Mouse (Mus musculus) erythroid progenitor cell, adult 5-6 weeks (primary cell): ENCODE measurements around the gene Wasl. TPM values are rescaled to one million over a fixed set of nuclear protein-coding genes. Genes with fewer than 3 reads are reported as not detected.
A peak's percentile ranks its signal among the peaks of the same experiment; 100 is the strongest.

Experiments used
- ATAC-seq: replicated peaks from 2 replicates; pipeline ENCODE4 v1.8.0; 2016; ENCODE audit warnings: moderate number of reproducible peaks, mild to moderate bottlenecking, moderate TSS enrichment, inconsistent platforms; ENCODE audit not compliant: poor library complexity, low FRiP score, severe bottlenecking
- total RNA-seq, 2 experiments: library from RNA; stranded (forward) in 1 of 2; stranded (reverse) in 1 of 2; fragments of 150-400 nt in 1 of 2; fragments of 186-747, 209-891 nt in 1 of 2; gene quantifications; 2 replicates each; pipeline versions ENCODE4 v1.2.3 to v1.2.4; 2015 to 2017; ENCODE audit warnings: low replicate concordance in 2 of 2

Wasl gene
- total RNA-seq, 2 experiments from 2014 or later: 14.8 to 20.5 TPM

DNA sequence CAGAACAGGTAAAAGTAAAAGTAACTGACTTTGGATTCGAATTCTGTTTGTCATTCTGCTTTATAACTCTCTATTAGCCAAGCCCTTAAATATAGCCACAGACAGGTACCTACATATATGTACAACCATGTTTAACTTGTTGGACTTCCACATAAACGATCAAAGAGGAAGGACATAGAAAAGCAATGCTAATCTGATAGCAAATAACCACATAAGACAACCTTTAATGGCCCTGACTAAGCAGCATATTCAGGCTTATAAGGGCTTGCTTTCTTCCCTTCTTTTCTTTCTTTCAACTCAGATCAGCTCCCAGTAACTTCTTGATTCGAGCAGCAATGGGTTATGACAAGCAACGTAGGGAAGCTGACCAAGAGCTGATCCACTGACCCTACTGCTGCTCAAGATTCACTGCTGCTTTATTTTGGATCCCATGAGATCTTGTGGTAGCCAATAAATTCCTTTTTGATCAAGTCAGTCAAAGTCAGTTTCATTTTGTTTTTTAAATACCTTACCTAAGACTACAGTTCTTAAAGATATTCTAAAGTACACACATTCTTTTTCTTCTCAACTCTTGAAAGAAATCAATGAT is 17.6 kb downstream of the Wasl start:
- ATAC-seq: no peak

DNA sequence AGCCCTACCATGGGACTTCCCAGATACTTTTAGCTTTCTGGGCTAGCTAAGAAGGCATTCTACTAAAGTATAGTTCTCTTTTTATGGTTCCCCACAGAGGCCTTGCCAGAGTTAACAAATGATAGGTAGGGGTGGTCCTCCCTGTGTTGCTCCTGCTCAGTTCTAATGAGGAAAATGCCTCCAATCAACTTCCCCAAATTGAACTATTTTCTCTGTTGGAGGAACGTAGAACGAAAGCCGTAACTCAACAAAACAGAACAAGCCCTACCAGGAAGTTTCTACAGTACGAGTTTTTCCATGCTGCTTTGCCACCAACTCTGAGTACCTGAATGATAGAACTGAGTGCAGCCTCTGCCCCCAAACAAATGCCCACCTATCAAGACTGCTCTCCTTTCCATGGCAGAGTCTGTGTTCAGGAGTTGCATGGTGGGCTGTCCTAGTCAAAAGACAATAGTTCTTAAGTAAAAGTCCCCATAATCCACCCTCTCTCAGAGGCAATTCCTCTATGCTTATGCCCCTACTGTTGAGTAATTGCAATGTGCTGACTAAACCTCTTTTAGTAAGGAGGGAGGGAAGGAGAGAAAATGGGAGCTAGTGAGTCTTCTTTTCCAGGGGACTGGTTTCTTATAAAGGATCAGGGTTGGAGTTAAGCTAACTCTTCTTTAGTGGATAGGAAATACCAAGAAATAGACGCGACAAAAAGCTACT is 19.3 kb downstream of the Wasl start:
- no peak for ATAC-seq

DNA sequence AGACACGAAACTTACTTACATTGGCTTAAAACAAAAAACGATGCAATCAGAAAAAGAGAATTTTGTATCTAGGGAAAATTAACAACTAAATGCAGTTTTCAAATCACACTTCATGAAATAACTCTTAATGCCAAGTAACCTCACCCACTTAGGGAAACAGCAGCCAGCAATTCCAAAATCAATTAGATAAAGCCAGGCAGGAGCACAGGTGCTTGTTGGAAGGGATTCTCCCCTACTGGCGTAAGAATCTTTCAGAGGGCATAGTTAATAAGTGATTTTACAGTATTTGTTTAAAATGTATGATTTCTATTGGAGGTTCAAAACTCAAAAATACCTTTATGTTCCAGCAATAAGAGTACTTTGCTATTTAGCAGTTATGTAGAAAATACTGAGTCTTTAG is 21.8 kb downstream of the Wasl start:
- ATAC-seq: no peak

DNA sequence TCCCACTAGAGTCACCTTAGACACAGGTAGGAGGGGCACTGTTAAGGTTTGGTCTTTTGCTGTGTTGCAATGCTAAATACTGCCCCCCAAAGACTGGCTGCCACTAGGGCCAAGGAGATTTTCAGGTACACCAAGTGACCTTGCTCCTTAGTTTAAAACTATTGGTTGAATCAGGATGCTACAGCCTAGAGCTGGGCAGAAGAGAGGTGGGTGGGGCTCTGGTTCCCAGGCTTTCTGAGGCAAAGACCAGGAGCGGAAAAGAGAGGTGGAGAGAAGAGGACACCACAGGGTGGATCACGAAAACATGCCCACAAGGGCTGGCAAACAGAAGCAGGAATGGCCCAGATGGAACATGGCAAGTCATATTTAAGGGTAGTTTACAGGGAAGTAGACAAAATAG is 22.6 kb downstream of the Wasl start:
- ATAC-seq: no peak

DNA sequence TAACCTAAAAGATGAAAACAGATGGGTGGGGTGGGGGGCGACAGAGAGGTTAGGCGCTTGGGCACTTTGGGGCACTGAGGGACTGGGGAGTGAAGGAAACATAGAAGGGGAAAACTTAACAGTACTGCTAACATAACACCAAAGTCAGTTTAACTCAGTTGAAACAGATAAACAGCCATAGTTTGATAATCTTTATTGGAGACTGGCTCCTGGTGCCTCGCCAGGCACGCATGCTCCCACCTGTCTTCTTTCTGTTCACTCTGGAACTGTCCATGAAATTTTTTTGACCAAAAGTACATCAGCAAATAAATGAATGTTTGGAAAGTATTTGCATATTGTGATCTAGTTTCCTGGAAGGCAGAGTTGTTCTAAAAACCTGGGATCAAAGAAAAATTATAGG is 23.5 kb downstream of the Wasl start:
- no peak for ATAC-seq

DNA sequence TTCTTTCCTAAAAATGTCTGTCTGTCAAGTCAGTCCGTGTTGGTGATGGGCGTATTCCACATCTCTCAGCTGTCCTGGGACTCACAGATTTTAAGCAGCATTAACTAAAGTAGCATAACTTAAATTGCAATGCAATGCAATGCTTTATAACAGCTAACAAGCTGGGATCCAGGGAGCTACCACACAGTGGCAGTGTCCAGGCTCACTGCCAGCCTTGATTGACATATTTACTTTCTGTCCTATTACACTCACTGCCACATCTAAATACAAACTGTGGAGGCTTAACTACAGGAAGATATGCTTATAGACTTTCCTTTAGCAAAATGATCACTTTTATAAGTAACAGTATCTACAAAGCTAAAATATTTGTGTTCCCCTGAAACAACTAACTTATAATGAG is 29.0 kb downstream of the Wasl start:
- no peak for ATAC-seq

DNA sequence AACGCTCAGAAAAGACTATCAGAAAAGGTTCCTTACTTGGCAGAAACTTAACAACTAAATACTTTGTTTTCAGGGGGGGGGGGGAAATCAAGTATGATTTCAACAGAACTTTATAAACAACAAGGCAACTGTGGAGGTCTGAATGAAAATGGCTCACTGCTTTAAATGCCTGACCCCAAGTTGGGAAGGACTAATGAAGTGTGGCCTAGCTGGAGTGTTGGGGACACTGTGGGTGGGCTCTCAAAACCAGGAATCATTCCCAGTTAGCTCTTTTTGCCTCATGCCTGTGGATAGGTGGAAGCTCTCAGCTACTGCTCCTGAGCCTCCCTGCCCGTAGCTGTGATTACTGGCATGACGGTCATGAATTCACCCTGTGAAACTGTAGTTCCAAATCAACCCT is 30.7 kb downstream of the Wasl start:
- ATAC-seq: no peak

DNA sequence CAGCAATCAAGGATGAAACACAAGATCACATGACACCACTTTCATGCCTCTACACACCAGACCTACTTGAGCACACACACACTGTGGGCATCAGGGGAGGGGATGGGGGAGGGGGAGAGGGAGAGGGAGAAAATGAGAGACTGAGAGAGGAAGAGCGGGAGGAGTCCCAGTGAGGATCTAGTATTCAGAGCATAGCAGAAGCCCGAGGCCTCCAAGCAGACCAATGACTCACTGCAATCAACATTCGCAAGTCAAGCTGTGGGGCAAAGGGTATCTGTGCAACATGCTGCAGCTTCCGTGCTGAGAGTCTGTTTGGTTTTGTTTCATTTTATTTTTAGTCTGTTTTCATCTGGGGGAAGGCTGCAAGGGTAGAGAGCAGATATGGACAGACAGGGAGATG is 32.7 kb downstream of the Wasl start:
- no peak for ATAC-seq

DNA sequence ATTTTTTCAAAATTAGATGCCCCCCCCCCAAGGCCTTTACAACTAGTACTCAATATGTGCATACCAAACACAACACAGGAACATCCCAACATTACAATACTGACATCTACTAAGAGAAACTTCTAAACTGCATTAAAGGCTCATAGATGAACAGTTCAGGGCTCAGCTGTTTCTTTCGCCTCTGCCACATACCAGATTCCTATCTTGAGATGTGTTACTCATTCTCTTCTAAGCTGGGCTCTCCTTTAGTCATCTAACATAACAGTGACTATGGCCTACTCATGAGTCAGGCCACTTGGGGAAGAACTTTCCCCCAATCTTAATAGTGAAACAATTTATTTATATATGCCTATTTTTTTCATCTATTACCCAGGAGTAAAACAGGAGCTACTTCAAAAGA is 36.3 kb downstream of the Wasl start:
- no peak for ATAC-seq

DNA sequence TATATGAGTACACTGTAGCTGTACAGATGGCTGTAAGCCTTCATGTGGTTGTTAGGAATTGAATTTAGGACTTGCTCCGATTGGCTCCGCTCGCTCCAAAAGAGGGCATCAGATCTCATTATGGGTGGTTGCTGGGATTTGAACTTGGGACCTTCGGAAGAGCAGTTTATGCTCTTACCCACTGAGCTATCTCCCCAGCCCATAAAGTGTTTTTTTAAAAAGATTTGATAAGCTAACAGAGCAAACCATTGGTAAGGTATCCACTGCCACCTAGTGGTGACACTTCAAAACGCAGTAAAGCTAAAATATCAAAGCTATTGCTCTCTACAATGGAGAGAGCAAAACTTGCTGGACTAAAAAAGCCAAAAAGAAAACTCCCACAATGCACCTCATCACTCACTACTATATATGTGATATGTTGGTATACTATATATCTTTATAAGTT is 37.2 kb downstream of the Wasl start:
- peak; percentile 72 for ATAC-seq

DNA sequence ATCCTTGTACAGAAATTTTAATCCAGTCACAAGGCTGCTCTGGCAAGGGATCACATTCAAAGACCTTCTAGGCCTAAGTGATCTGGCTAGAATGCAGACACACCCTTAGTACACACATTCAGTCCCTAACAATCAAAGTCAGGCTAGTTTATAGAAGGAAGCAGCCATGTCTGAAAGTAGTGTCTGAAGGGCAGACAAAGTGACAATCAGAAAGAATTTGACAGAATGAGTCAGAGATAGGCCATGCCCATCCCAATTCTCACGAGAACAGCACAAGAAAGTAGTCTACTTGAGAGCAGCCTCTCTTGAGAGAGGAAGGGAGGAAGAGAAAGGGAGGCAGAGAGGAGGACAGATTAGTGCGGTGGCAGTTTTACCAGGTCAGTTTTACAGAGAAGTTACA is 42.7 kb downstream of the Wasl start:
- no peak for ATAC-seq

DNA sequence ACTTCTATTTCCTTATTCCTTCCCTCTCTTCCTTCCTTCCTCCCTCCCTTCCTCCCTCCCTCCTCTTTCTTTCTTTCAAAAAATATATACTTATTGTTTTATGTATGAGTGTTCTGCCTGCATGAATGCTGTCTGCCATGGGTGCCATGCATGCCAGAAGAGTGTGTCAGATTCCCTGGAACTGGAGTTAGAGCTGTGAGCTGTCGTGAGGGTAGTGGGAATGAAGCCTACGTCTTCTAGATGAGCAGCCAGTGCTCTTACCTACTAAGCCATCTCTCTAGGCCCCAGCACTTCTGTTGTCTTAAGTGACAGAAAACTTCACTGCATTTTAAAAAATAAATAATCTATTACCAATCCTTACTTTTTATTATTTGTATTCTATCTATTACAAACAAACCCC is 43.9 kb downstream of the Wasl start:
- no peak for ATAC-seq

DNA sequence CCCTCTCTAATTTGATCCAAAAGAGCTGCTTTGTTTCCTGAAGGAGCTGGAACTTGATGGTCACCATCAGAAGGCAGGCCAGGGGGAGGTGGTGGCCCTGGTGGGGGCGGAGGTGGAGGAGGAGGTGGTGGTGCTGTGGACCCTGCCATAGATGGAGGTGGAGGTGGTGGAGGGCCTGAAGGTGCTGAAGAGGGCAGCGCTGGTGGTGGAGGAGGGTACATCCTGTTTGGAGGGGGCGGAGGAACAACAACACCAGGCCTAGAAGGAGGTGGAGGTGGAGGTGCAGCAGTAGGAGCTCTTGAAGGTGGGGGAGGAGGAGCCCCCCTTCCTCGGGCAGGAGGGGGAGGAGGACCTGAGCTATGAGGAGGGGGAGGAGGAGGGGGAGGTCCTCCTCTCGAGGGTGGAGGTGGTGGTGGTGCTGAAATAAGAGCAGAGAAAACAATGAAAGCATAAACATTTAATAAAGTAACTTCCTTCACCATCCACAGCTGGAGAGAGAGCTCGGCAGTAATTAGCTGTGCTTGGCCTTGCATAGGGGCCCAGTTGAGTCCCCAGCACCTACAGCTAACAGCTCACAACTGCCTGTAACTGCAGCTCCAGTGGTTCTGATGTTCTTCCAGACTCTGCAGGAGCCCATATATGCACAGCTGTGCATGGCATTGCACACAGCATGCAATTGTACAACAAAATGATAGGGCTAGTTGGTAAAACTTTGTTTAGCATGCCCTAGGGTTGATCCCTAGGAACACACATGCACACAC is 45.3 kb downstream of the Wasl start:
- no peak for ATAC-seq

DNA sequence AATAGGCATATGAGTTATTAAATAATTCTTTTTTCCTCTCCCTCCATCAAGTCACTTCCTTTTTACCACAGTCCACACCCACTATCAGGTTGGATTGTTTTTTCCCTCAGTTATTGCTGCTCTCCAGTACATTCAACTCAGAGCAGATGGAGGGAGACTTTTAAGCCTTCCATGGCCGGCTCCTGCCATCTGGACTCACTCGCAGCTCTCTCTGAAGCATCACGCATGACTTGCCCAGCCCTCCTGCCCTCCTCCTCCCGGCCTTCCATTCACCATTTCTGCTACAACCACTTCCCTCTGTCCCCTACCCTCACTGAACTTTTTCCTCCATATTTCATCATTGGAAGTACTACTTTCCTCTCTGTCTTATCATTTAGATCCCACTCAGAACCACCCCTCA is 48.1 kb downstream of the Wasl start:
- ATAC-seq: no peak

DNA sequence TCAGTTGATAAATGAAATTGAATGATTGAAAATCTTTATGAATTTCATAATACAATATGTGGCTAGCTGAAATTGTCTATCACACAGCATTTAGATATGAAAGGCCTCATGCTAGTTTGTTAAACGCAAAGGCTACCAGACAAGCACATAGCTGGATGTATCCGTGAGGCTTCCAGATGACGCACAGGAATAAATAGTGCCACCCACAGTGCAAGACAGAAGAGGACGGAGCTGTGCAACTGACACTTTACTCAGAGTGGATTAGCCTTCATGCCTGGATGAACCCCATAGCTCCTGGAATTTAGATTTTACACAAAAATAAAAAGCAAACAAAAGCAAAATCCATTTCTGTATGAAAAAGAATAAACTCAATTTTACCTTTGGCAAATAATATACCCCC is 50.9 kb downstream of the Wasl start:
- no peak for ATAC-seq

DNA sequence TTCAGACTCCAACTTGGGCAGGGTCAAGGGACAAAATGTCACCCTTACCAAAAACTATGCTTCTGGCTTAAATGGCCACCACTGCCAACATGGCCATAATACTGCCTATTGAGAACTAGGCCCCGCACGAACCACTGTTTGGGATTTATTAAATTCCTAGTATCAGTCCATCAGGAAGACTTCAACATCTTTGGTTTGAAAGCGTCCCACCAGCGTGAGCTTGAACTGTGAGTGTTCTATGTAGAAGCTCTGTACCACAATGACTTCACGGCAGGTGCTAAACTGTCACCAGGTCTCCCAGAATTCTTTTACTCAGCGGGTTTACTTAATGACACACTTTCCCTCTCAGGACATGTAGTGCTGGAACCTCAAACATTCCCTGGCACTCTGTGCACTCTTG is 51.5 kb downstream of the Wasl start:
- no peak for ATAC-seq

DNA sequence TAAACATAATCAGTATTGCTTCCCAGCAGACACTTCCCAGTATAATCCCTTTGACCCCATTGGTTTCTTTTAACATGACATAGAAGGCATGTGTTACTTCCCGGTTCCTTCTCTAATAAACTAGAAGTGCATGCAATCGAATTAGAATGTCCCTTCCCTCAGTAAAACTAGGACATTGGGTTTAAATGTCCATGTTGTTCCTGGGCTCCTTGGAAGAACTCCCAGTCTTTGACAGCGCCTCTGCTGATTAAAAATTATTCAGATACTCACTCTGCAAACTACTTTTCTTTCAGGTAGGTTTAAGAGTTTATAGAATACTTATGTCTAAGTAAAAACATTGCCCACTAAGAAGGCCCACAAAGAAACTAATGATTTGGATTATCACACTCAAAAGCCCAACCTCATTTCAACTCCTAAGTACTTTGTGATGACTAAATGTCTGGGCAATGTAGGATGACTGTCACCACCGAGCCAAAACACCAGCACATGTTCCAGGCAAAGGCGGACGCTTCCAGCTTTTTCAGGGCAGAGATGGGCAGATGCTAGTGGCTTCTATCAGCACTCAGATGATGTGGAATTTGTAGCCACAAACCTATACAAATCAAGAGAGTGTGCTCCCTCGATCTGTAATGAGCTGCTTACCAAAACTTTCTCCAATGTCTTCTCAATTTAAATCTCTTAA is 52.6 kb downstream of the Wasl start:
- ATAC-seq: no peak

DNA sequence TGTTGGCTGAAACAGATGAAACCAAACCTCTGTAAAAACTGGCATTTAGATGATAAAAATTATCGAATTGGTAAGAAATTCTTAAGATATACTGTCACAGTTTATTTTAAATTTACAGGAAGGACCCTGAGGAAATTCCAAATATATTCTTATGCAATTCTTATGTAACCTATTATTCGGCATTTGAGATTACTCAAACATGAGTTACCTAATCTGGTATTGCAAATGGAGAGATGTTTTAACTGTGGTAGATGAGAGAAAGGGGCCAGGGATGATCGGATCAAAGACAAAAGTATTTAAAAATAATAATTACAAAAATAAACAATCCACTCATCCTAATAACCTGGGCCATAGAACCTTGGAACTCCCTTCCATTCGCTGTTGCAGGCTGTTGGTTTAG is 54.5 kb downstream of the Wasl start:
- ATAC-seq: no peak

DNA sequence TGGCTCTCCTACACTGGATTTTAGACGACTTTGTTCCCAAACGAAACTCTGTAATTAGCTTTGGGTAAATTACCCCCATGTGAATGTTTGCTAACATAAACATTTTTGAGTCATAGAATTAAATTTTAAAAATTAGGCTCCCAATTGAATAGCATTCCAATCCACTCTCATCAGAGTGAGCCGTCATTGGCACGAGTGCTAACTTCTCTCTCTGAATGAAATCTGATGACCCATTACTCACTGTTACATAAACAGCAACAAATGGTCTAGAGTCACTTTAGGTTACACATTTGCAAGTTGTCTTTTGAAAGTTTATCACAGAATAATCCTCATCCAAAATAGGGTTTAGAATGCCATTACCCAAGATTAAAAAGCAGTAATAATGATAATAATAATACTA is 55.3 kb downstream of the Wasl start:
- no peak for ATAC-seq

DNA sequence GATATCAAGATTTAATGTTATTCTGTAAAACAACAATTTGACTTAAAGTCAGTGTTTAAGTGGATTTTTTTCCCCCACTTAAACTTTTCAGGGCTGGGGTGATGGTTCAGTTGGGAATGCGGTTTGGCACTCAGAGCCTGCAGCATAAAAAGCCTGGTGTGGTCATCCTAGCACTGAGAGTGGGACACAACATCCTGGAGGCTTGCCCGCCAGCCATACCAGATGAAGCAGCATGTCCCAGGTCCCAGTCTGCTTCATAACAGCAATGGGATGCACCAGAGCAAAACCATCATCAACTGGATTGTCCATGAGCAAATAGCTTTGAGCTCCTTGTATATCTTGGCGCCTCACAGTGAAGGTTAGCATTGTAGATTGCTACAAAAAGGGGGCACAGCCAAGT is 56.1 kb downstream of the Wasl start:
- no peak for ATAC-seq

DNA sequence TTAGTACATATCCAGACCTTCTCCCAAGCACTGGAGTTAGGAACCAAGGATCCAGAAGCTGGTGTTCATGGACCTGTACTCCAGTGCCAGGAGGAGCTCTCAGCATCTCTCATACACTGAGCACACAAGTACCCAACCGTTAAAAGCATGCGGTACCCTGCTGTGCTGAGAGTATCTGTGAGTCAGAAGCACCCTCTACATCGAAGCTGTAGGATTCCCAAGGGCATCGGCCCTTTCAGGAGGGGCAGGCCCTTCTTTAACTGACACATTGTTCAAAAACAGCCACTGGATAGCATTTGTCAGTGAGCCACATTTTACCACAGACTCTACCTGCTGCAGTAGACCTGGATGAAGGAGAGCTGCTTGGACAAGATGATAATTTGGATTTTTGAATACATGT is 56.7 kb downstream of the Wasl start:
- ATAC-seq: no peak
